Mouse (Mus musculus) A20 (cell line): Measurements from ENCODE around the gene Gm10277.

Experiments
- DNase-seq: peaks from one replicate; pipeline ENCODE4 v3.0.0-alpha.2; 2011; ENCODE audit warnings: low read depth, low spot score

The Gm10277 gene

DNA sequence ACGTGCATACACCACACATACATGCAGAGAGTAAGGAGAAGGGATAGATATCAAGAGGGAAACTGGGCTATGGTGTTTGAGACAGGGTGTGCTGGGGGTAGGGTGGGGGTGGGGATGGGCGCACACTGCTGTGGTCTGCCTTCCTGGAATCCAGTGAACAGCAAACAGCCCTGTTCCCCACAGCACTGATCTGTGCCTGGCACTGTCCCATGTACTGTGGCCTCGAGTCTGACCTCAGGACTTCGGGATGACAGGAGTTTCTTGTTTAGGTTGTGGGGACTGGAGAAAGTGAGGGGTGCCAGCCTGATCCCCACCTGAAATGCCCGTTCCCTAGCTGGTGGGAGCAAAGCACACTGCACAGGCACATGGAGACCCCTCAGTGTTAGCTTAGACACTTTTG, at the start of gene Gm10277:
TSS of gene Gm10277 (minus strand) at position 41 of the 400 bp plus-strand sequence.
- DNase-seq, result no peak

DNA sequence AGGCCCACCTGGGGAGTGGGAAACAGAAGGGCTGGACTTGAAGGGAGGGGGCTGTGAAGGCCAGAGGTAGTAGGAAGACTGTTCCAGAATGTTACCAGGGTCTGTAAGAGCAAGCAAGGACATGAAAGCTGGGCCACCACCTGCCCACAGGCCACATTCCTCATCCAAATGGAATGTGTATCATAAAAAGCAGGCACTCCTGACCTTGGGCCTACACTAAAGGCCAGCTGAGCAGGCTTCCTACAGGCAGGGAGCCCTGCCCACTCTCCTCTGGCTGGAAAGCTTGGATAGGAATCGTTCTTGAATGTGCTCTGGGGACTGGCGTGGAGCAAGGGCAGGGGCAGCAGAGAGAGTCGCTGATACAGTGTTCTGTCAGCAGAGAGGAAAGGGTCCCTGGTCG, 49.2 kb upstream of the Gm10277 start:
- DNase-seq, result no peak

DNA sequence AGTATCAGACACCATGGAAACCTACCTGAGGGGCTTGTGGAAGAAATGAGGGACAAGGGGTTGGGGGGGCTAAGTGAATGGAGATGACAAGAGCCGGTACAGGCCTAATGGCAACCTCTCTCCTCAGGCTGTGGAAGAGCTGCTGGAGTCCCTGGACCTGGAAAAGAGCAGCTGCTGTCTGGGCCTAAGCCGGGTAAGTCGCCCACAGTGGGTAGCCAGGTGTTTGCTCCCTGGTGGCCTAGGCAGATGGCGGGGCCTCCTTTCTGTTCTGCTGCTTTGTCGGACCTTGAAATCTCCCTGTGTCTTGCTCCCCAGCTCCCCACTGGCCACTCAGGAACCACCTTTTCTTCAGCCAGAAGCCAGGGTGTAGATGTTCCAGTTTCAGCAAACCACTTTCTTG, 48.7 kb upstream of the Gm10277 start:
- no peak for DNase-seq

DNA sequence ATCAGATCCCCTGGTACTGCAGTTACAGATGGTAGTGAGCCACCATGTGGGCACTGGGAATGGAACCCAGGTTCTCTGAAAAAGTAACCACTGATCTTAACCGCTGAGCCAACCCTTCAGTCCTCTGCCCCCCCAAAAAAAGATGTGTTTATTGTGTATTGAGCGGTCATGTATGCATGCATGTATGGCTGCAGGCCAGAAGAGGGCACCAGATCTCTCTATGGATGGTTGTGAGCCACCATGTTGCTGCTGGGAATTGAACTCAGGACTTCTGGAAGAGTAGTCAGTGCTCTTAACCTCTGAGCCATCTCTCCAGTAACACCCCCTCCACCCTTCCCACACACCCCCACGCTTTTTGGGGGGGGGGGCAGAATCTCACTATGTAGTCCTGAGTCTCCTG, 47.6 kb upstream of the Gm10277 start:
- peak; percentile 51 for DNase-seq

- DNase-seq, result no peak
These were observed 45.0 kb upstream of the Gm10277 start for GRCm38 (mm10) chr11:77832541-77832940.

DNA sequence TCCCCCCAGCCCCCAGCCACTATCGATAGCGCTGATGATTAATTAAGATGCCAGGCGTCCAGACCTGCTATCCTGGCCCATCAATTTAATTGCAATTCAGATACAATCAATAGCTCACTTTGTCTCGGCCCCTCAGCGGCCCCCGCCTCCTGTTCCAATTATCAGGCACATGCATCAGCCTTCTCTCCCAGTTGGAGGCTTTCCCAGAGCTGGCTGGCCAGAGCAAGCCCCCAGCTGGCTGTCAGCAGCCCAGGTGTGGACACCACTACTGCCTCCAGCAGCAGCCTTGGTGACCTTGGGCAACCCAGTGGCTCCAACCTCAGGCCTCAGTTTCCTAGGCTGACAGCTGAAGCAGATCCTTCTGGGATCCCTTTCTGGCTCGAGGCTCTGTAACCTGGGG, 43.3 kb upstream of the Gm10277 start:
- DNase-seq, result no peak

DNA sequence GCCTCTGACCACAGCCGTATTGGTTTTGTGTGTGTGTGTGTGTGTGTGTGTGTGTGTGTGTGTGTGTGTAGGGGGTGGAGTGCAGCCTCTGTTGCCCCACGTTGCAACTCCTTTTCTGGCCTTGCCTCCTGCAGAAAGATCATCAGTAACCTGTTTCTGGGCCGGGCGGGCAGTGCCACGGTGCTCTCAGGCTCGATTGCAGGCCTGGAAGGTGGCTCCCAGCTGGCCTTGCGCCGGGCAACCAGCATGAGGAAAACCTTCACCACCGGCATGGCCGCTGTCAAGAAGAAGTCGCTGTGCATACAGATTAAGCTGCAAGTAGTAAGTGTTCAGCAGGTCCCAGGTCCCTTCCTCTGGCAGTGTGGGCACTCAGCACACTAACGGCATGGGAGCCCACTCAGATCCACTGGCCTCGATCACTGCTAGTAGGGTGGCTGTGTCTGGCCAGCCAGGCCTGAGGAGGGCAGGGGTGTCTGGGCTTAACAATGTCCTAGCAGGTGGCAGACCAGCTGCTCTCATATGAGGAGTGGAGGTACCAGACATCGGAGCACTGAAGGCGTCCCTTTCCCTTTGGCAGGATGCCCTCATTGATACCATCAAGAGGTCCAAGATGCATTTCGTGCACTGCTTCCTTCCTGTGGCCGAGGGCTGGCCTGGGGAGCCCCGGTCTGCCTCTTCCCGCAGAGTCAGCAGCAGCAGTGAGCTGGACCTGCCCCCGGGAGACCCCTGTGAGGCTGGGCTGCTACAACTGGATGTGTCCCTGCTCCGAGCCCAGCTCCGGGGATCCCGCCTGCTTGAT, 41.7 kb upstream of the Gm10277 start:
- no peak for DNase-seq

DNA sequence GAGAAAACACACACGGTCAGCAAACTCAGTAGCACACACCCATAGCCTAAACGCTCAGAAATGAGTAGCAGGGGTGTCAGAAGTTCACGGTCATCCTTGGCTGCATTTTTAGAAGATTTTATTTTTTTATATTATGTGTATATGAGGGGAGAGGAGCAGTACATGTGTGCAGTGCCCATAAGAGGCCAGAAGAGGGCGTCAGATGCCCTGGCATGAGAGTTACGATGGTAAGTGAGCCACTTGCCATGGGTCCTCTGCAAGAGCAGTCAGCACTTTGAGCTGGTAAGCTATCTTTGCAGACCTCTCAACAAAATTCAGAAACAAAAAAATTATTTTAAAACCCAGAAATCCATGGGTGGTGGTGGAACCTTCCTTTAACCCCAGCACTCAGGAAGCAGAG, 40.6 kb upstream of the Gm10277 start:
- peak; percentile 45 for DNase-seq

DNA sequence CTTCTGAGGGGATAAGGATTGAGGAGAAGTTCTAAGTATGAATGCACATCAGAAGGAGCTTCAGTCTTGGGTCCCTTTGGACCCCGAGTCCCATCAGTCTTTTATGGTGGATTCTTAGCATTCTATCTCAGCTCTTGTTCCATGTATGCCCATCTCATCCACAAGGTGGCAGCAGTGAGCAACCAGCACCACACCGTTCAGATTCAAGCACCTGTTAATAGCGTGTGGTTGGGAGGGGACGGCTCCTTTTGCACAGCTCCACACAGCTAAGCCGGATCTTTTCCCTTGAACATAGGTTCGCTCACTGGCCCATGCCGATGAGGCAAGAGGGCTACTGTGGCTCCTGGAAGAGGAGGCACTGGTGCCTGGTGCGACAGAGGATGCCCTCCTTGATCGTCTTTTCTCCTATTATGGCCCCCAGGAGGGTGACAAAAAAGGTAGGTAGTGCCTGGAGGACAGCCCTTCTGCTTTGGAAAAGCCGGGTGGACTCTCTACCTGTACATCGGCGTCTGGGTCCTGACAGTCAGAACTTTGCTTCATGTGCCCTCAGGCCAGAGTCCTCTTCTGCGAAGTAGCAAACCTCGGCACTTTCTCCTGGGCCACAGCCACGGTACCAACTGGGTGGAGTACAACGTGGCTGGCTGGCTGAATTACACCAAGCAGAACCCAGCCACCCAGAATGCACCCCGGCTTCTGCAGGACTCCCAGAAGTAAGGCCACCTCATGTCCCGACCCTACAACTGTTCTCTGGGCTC, 39.9 kb upstream of the Gm10277 start:
- peak; percentile 82 for DNase-seq

DNA sequence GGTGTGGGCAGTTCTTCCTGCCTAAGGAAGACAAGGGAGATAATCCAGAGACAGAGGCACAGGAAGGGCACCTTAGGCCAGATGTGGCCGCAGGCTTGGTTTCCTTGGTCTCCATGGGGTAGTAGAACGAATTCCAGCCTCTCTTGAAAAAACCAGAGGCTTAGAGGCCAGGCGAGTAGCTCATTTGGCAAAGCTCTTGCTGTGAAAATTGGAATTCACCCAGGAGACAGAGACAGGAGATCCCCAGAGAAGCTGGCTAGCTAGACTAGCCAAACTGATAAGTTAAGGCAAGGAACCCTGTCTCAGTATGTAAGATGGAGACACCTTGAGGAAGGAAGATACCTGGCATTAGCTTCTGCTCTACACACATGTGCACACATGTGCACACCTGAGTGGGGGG, 38.8 kb upstream of the Gm10277 start:
- DNase-seq, result no peak

- DNase-seq, result peak; percentile 61
These were observed 38.3 kb upstream of the Gm10277 start for GRCm38 (mm10) chr11:77825853-77826252.

DNA sequence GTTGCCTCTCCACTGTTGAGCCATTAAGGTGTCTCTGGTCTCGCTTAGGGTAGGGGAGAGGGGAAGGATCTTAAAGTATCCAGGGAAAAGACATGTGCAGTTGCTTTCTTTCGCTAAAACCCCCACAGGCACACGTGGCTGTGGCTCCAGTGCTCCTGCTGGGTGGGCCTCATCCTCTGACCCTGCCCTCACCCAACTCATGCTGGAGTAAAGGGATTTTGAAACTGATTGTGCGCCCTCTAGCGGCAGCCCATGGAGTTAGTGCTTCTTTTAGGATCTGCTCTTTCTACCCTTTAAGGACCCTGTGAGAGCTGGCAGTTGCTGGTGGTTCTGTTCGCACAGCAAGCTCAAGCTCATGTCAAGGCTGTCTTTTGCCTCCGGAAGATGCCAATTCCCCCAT, 35.2 kb upstream of the Gm10277 start:
- DNase-seq, result peak; percentile 67

- DNase-seq, result peak; percentile 49
These were observed 34.1 kb upstream of the Gm10277 start for GRCm38 (mm10) chr11:77821648-77822047.

DNA sequence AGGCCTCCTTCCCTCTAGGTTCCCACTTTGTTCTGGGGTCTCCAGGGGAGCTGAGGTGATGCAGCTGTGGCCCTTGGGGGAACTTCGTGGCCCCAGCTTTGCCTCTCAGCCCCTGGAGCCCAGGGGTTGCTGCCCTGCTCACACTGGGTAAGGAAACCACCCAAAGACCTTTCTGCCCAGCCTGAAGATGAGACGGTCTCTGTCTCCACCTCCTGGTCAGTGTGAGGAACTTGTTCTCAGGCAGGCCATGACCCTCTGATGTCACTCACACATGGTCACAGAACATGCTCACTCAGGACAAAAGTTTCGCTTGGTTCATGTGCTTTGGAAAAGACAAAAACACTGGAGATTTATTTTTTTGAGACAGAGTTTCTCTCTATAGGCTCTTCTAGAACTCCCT, 28.5 kb upstream of the Gm10277 start:
- peak; percentile 80 for DNase-seq

DNA sequence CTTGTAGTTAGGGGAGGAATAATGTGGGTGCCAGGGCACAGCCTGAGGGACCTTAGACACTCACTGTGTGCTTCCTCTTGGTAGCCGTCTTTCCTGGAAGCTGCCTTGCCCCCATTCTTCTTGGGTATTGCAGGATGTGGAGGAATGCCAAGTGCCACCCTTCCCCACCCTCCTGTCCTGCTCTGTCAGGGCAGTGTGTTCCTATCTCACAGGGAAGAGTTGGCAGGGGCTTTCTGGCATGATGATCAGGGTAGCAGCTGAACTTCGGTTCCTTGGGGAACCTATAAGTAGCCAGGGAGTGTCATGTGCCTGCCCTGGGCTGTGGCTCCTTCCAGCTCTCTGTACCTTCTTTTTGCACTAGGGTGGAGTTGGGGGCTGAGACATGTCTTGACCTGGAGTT, 26.4 kb upstream of the Gm10277 start:
- DNase-seq, result no peak

- no peak for DNase-seq
These were observed 22.5 kb upstream of the Gm10277 start for GRCm38 (mm10) chr11:77810018-77810417.

GRCm38 (mm10) chr11:77809215-77809614, 21.7 kb upstream of the Gm10277 start:
- no peak for DNase-seq

- no peak for DNase-seq
These were observed 20.5 kb upstream of the Gm10277 start for GRCm38 (mm10) chr11:77808051-77808465.

DNA sequence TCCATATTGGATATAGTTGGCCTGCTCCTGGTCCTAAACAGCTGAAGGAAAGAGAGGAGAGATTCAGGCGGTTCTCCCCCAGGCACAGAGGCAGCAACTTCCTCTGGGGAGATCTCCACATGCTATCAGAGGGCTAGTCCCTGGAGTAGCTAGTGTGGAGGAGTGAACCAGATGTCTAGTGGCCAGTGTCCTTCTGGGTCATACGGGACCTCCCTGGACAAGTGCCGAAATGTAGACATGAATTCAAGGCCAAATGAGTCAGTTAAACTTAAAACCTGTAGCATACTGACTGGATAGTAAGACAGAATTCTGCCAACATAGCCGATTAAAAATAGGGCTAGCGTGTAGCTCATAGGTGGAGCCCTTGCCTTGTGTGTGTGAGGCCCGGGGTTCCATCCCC, 19.3 kb upstream of the Gm10277 start:
- DNase-seq, result no peak

DNA sequence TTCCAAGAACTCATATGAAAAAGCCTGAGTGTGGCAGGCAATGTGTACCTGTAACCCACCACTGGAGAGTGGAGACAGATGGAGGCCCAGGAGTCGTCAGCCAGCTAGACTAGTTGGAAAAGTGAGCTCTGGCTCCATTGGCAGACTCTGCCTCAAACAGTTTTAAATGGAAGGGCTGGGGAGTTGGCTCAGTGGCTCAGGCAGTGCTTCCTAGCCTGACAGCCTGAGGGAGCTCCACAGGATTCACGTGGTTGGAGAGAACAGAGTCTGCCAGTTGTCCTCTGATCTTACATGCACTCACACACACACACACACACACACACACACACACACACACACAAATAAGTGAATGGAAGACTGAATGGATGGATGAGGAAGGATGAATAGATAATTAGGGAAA, 18.7 kb upstream of the Gm10277 start:
- no peak for DNase-seq

DNA sequence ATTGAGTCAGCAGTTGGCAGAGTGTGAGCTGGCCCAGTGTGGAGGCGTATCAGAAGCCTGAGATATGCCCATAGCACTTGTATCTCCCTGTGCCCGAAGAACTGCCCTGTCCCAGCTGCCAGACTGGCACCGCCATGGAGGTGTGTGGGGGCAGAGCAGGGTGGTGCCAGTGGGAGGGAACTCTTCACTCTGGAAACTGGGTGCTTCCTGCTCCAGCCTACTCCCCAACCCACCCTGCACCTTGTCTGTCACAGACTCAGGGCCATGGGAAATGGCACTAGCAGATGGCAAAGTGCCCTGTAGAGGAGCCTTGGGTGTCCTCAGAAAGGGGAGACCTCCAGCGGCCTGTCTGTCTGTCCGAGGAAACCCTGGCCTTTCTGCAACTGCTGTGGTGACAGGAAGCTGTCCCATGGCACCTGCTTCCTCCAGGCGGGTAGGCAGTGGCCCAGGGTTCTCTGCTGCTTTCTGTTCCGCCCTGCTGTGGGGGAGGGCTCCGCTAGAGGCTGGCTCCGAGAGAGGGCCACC, 14.9 kb upstream of the Gm10277 start:
- peak; percentile 90 for DNase-seq

GRCm38 (mm10) chr11:77800869-77801701, 13.5 kb upstream of the Gm10277 start:
- DNase-seq, result peak; percentile 88
